Mouse (Mus musculus) liver, embryonic 15.5 days (tissue): Measurements from ENCODE around the gene Tmem170b. TPM values are rescaled to one million over a fixed set of nuclear protein-coding genes. Genes with fewer than 3 reads are reported as not detected.

Experiments
- ATAC-seq: fragments of 200-750 bp; cut with Nextera tagmentation; 2 replicates; pipeline ENCODE4 v1.8.0; 2017; ENCODE audit warnings: moderate number of reproducible peaks, mild to moderate bottlenecking, moderate library complexity; ENCODE audit not compliant: insufficient read depth
- H3K27ac ChIP-seq: fragments of 300-500 bp; sonication (generic); replicated peaks from 2 replicates; pipeline ENCODE4 v1.5.1; 2015; ENCODE audit warnings: mild to moderate bottlenecking, inconsistent platforms
- H3K27me3 ChIP-seq: fragments of 300-500 bp; sonication (generic); 2 replicates; pipeline ENCODE4 v1.6.1; 2015; ENCODE audit warnings: mild to moderate bottlenecking, inconsistent platforms
- H3K36me3 ChIP-seq: fragments of 300-500 bp; sonication (generic); replicated peaks from 2 replicates; pipeline ENCODE4 v1.6.1; 2015; ENCODE audit warnings: moderate library complexity, mild to moderate bottlenecking, inconsistent platforms
- H3K4me1 ChIP-seq: fragments of 300-500 bp; sonication (generic); replicated peaks from 2 replicates; pipeline ENCODE4 v1.6.1; 2015; ENCODE audit warnings: inconsistent platforms
- H3K4me2 ChIP-seq: fragments of 300-500 bp; sonication (generic); 2 replicates; pipeline ENCODE4 v1.6.1; 2015; ENCODE audit warnings: moderate library complexity, mild to moderate bottlenecking, inconsistent platforms
- H3K4me3 ChIP-seq: fragments of 300-500 bp; sonication (generic); replicated peaks from 2 replicates; pipeline ENCODE4 v1.5.1; 2015; ENCODE audit warnings: mild to moderate bottlenecking, inconsistent platforms
- H3K9ac ChIP-seq: fragments of 300-500 bp; sonication (generic); 2 replicates; pipeline ENCODE4 v1.6.1; 2015; ENCODE audit warnings: moderate library complexity, mild to moderate bottlenecking, inconsistent platforms
- H3K9me3 ChIP-seq: fragments of 300-500 bp; sonication (generic); replicated peaks from 2 replicates; pipeline ENCODE4 v1.6.1; 2016; ENCODE audit warnings: inconsistent platforms
- WGBS: fragments of 180-500 bp; shearing (Covaris S2); methylation state at CpG from one replicate; pipeline ENCODE4 v1.1.7; 2015; ENCODE audit warnings: mixed read lengths; ENCODE audit not compliant: insufficient replicate concordance; 5-methylcytosine and 5-hydroxymethylcytosine counted together
- polyA plus RNA-seq: library from polyadenylated mRNA; unstranded; fragments of >200 nt; fragmentation: Nextera tagmentation; extraction: Ambion mirVana; gene quantifications from 2 replicates; pipeline ENCODE4 v1.2.1, GENCODE M21; 2015

Gene Tmem170b
- polyA plus RNA-seq, 1 experiment from 2014 or later: 5.8 TPM

- 68% methylated on average over 3 of the region's 3 CpGs for WGBS
- ATAC-seq: no peak
These were observed 21.4 kb upstream of the Tmem170b start for GRCm38 (mm10) chr13:41584358-41584680.

GRCm38 (mm10) chr13:41584896-41585295 is 20.8 kb upstream of the Tmem170b start:
- WGBS: 48% methylated on average over 4 of the region's 4 CpGs
- no peak overlapping the region for H3K4me2 ChIP-seq
- no peak overlapping the region for H3K9ac ChIP-seq
- no peaks in the 10 kb centered on the region for H3K27me3 ChIP-seq
- H3K4me3 ChIP-seq: no peak overlapping the region
- no peaks in the 10 kb centered on the region for H3K36me3 ChIP-seq
- no peak overlapping the region for H3K27ac ChIP-seq
- H3K9me3 ChIP-seq: no peaks in the 10 kb centered on the region
- H3K4me1 ChIP-seq: 0 out of 2 replicates have a peak, but pooled peaks cover 5% of the 10 kb centered on the region
- no peak for ATAC-seq

More at GRCm38 (mm10) chr13:41584358-41584680, 21.4 kb upstream of the Tmem170b start:
- H3K27ac ChIP-seq: no peak overlapping the region
- no peak overlapping the region for H3K4me2 ChIP-seq
- H3K9ac ChIP-seq: no peak overlapping the region
- 0 out of 2 replicates have a peak, but pooled peaks cover 5% of the 10 kb centered on the region for H3K4me1 ChIP-seq
- H3K4me3 ChIP-seq: no peak overlapping the region
- no peaks in the 10 kb centered on the region for H3K36me3 ChIP-seq
- H3K27me3 ChIP-seq: no peaks in the 10 kb centered on the region
- H3K9me3 ChIP-seq: no peaks in the 10 kb centered on the region

- Histone ChIP-seq H3K9me3 (no peaks in the 10 kb centered on the region), H3K36me3 (no peaks in the 10 kb centered on the region), H3K4me3 (no peak overlapping the region), H3K4me2 (no peak overlapping the region), H3K4me1 (no peaks in the 10 kb centered on the region), H3K9ac (no peak overlapping the region), H3K27ac (0 out of 2 replicates have a peak overlapping the region, but pooled peaks have one; percentile 19), H3K27me3 (no peaks in the 10 kb centered on the region)
- 28% methylated on average over 2 of the region's 2 CpGs for WGBS
- ATAC-seq: no peak
These were observed 9.0 kb upstream of the Tmem170b start for GRCm38 (mm10) chr13:41596678-41597077.

- peaks cover 14% of the 10 kb centered on the region for H3K4me1 ChIP-seq
- no peaks in the 10 kb centered on the region for H3K36me3 ChIP-seq
- H3K4me2 ChIP-seq: no peak overlapping the region
- H3K4me3 ChIP-seq: no peak overlapping the region
- H3K27ac ChIP-seq: no peak overlapping the region
- H3K9ac ChIP-seq: no peak overlapping the region
- ATAC-seq: no peak
- WGBS: 39% methylated on average over 4 of the region's 4 CpGs
- no peaks in the 10 kb centered on the region for H3K9me3 ChIP-seq
- no peaks in the 10 kb centered on the region for H3K27me3 ChIP-seq
These were observed 5.7 kb upstream of the Tmem170b start for GRCm38 (mm10) chr13:41599977-41600376.

- WGBS: 56% methylated on average over 3 of the region's 3 CpGs
- H3K4me1 ChIP-seq: peaks cover 15% of the 10 kb centered on the region
- no peaks in the 10 kb centered on the region for H3K27me3 ChIP-seq
- H3K27ac ChIP-seq: peak overlapping the region; percentile 33; the same call in 1 of the 2 replicates
- no peak overlapping the region for H3K4me2 ChIP-seq
- no peaks in the 10 kb centered on the region for H3K36me3 ChIP-seq
- ATAC-seq: no peak
- H3K9ac ChIP-seq: no peak overlapping the region
- no peak overlapping the region for H3K4me3 ChIP-seq
- no peaks in the 10 kb centered on the region for H3K9me3 ChIP-seq
These were observed 4.7 kb upstream of the Tmem170b start for GRCm38 (mm10) chr13:41601056-41601455.

GRCm38 (mm10) chr13:41603921-41604466 is 1.7 kb upstream of the Tmem170b start:
- 76% methylated on average over 5 of the region's 5 CpGs for WGBS
- H3K9ac ChIP-seq: no peak overlapping the region
- no peak overlapping the region for H3K4me3 ChIP-seq
- H3K4me1 ChIP-seq: peaks cover 40% of the 10 kb centered on the region
- no peak overlapping the region for H3K4me2 ChIP-seq
- H3K9me3 ChIP-seq: no peaks in the 10 kb centered on the region
- no peaks in the 10 kb centered on the region for H3K36me3 ChIP-seq
- peak overlapping the region; percentile 15; the same call in 1 of the 2 replicates for H3K27ac ChIP-seq
- ATAC-seq: no peak
- H3K27me3 ChIP-seq: no peaks in the 10 kb centered on the region

GRCm38 (mm10) chr13:41606081-41607000 is 634 bp downstream of the Tmem170b start:
- Histone ChIP-seq H3K9ac (peak overlapping the region; percentile 93), H3K36me3 (no peaks in the 10 kb centered on the region), H3K4me3 (peak overlapping the region; percentile 91), H3K4me1 (peaks cover 45% of the 10 kb centered on the region), H3K9me3 (no peaks in the 10 kb centered on the region), H3K27ac (peak overlapping the region; percentile 87), H3K4me2 (peak overlapping the region; percentile 95), H3K27me3 (no peaks in the 10 kb centered on the region)
- ATAC-seq: peak; percentile 7
- WGBS: under 1% methylated on average over 65 of the region's 67 CpGs

GRCm38 (mm10) chr13:41607589-41607988 is 1.9 kb downstream of the Tmem170b start:
- Histone ChIP-seq H3K27me3 (no peaks in the 10 kb centered on the region), H3K4me3 (peak overlapping the region; percentile 91), H3K4me2 (peak overlapping the region; percentile 95), H3K27ac (peak overlapping the region; percentile 87), H3K9ac (no peak overlapping the region), H3K4me1 (peaks cover 44% of the 10 kb centered on the region), H3K9me3 (no peaks in the 10 kb centered on the region), H3K36me3 (no peaks in the 10 kb centered on the region)
- no peak for ATAC-seq
- WGBS: 75% methylated on average over 3 of the region's 3 CpGs

GRCm38 (mm10) chr13:41608559-41608958 is 2.9 kb downstream of the Tmem170b start:
- H3K4me2 ChIP-seq: peak overlapping the region; percentile 0; the same call in 1 of the 2 replicates
- H3K4me3 ChIP-seq: no peak overlapping the region
- ATAC-seq: no peak
- no peak overlapping the region for H3K9ac ChIP-seq
- no peak overlapping the region for H3K27ac ChIP-seq
- no peaks in the 10 kb centered on the region for H3K36me3 ChIP-seq
- H3K4me1 ChIP-seq: peaks cover 44% of the 10 kb centered on the region
- H3K9me3 ChIP-seq: no peaks in the 10 kb centered on the region
- 25% methylated on average over 2 of the region's 2 CpGs for WGBS
- no peaks in the 10 kb centered on the region for H3K27me3 ChIP-seq

GRCm38 (mm10) chr13:41611046-41611445 is 5.3 kb downstream of the Tmem170b start:
- no peaks in the 10 kb centered on the region for H3K9me3 ChIP-seq
- H3K36me3 ChIP-seq: no peaks in the 10 kb centered on the region
- H3K27ac ChIP-seq: no peak overlapping the region
- no peak overlapping the region for H3K4me3 ChIP-seq
- no peak for ATAC-seq
- H3K9ac ChIP-seq: no peak overlapping the region
- H3K4me1 ChIP-seq: peaks cover 35% of the 10 kb centered on the region
- no peak overlapping the region for H3K4me2 ChIP-seq
- no peaks in the 10 kb centered on the region for H3K27me3 ChIP-seq
- WGBS: 65% methylated on average over 1 of the region's 1 CpGs

- Histone ChIP-seq H3K27ac (no peak overlapping the region), H3K36me3 (no peaks in the 10 kb centered on the region), H3K4me1 (peaks cover 11% of the 10 kb centered on the region), H3K9ac (no peak overlapping the region), H3K4me2 (no peak overlapping the region), H3K9me3 (no peaks in the 10 kb centered on the region), H3K27me3 (no peaks in the 10 kb centered on the region), H3K4me3 (no peak overlapping the region)
- no peak for ATAC-seq
- 69% methylated on average over 2 of the region's 2 CpGs for WGBS
These were observed 8.8 kb downstream of the Tmem170b start for GRCm38 (mm10) chr13:41614539-41614938.
